Mouse (Mus musculus): ENCODE results near the gene Numb.

GRCm38 (mm10) chr12:83861880-83862279, 59.9 kb downstream of the Numb start:
- TF ChIP-seq CTCF (IDR thresholded peaks at IDR 0.05; ENCODE audit: insufficient read depth, low read length): no peak
- no peak for TF ChIP-seq POLR2A (IDR thresholded peaks at IDR 0.05; ENCODE audit: borderline replicate concordance, extremely low read depth, low read depth, low read length)
